Mouse (Mus musculus): ENCODE measurements around the gene Gm12184.
A peak's percentile ranks its signal among the peaks of the same experiment; 100 is the strongest.
"Not testable (repeated sequence)": the region's sequence is repeated elsewhere in the genome, so short reads cannot be mapped to it uniquely, and the experiment has no call there.

The Gm12184 gene

DNA sequence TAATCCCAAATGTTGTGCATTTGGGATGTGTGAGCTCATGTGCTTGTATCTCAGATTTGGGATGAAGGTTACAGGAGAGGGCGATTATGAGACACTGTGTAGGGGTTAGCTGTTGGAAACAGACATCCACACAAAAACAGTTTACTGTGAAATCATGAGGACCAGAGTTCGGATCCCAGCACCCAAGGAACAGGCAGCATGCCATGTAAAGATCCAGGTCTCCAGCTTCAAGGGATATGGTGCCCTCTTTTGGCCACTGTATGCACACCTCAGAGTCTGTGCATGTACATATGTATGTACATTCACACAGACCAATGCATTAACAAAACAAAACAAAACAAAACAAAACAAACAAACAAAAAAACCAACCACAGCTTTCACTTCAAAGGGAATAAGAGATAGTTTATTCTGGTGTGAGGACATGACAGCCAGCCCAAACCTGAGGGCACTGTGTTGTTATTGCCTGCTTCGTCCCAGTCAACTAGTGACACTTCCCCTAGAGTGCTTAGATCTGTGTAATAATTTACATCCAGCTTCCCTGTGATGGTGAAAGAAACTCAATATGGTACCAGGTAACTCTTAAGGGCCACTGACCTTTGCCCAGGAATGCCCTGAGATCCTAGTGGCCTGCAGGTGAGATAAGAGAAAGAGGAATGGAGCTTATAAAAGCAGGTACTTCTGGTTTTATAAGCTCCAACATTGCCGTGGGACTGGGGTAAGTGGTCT is 25.0 kb upstream of the Gm12184 start:
- H3K9me3 ChIP-seq (ENCODE audit: low read length), result no peaks in the 10 kb centered on the region
- H3K27me3 ChIP-seq (ENCODE audit: insufficient read depth, low read length), result peaks cover 44% of the 10 kb centered on the region
- H3K4me3 ChIP-seq (replicated peaks; ENCODE audit: low read length), result no peak overlapping the region
- peaks cover 66% of the 10 kb centered on the region for H3K4me1 ChIP-seq (replicated peaks; ENCODE audit: low read depth, low read length)
- no peaks in the 10 kb centered on the region for H3K36me3 ChIP-seq (ENCODE audit: insufficient read depth, low read length)
- peak; percentile 47 for TF ChIP-seq CTCF (conservative IDR thresholded peaks at IDR 0.05; ENCODE audit: low read length)
- TF ChIP-seq POU5F1 (IDR thresholded peaks at IDR 0.05; ENCODE audit: borderline replicate concordance, low read length), result no peak

DNA sequence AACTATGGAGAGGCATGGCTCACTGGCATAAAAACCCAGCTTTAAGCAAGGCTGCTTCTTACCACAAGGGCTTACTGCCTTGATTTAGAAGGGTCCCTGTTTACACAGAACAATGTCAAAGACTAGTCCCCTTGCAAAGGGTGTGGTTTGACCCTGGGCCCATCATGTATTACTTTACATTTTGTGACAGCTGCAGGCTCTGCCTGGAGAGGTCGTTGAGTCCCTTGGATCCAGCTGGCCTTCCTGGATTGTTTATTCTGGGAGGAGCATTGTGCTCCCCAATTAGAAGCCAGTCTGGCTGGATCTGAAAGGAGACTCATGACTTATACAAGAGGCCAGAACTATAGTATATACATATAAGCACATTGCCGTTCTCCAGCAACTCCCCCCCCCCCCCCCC is 23.8 kb upstream of the Gm12184 start:
- Histone ChIP-seq H3K27me3 (ENCODE audit: insufficient read depth, low read length) (peaks cover 44% of the 10 kb centered on the region), H3K4me3 (replicated peaks; ENCODE audit: low read length) (peak overlapping the region; percentile 74), H3K9me3 (ENCODE audit: low read length) (no peaks in the 10 kb centered on the region), H3K36me3 (ENCODE audit: insufficient read depth, low read length) (no peaks in the 10 kb centered on the region), H3K4me1 (replicated peaks; ENCODE audit: low read depth, low read length) (peaks cover 74% of the 10 kb centered on the region)
- TF ChIP-seq CTCF (conservative IDR thresholded peaks at IDR 0.05; ENCODE audit: low read length) (no peak), POU5F1 (IDR thresholded peaks at IDR 0.05; ENCODE audit: borderline replicate concordance, low read length) (no peak), NANOG (IDR thresholded peaks at IDR 0.05; ENCODE audit: borderline replicate concordance, low read length) (no peak)

GRCm38 (mm10) chr11:48846881-48847280 is 20.4 kb upstream of the Gm12184 start:
- Histone ChIP-seq H3K4me1 (replicated peaks; ENCODE audit: low read depth, low read length) (peaks cover 51% of the 10 kb centered on the region), H3K36me3 (ENCODE audit: insufficient read depth, low read length) (no peaks in the 10 kb centered on the region), H3K27me3 (ENCODE audit: insufficient read depth, low read length) (peaks cover 21% of the 10 kb centered on the region), H3K9me3 (ENCODE audit: low read length) (no peaks in the 10 kb centered on the region), H3K4me3 (replicated peaks; ENCODE audit: low read length) (no peak overlapping the region)
- TF ChIP-seq POU5F1 (IDR thresholded peaks at IDR 0.05; ENCODE audit: borderline replicate concordance, low read length) (no peak), CTCF (conservative IDR thresholded peaks at IDR 0.05; ENCODE audit: low read length) (no peak), NANOG (IDR thresholded peaks at IDR 0.05; ENCODE audit: borderline replicate concordance, low read length) (no peak)

DNA sequence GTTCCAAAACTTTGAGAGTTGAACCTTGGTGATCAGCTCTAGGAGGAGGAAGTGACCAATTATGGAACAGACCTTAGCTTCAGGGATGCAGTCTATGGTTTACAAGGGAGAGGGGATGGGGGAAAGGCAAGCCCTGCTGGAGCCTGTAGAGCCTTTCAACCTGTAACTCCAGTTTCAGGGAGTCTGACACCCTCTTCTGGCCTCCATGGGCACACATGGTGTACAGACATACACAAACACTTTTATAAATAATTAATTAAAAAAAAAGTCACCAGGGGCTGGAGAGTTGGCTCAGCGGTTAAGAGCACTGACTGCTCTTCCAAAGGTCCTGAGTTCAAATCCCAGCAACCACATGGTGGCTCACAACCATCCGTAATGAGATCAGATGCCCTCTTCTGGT is 19.9 kb upstream of the Gm12184 start:
- H3K9me3 ChIP-seq (ENCODE audit: low read length); H3K36me3 ChIP-seq (ENCODE audit: insufficient read depth, low read length); H3K4me3 ChIP-seq (replicated peaks; ENCODE audit: low read length): not testable (repeated sequence)
- Histone ChIP-seq H3K27me3 (ENCODE audit: insufficient read depth, low read length) (peaks cover 21% of the 10 kb centered on the region), H3K4me1 (replicated peaks; ENCODE audit: low read depth, low read length) (peaks cover 51% of the 10 kb centered on the region)

DNA sequence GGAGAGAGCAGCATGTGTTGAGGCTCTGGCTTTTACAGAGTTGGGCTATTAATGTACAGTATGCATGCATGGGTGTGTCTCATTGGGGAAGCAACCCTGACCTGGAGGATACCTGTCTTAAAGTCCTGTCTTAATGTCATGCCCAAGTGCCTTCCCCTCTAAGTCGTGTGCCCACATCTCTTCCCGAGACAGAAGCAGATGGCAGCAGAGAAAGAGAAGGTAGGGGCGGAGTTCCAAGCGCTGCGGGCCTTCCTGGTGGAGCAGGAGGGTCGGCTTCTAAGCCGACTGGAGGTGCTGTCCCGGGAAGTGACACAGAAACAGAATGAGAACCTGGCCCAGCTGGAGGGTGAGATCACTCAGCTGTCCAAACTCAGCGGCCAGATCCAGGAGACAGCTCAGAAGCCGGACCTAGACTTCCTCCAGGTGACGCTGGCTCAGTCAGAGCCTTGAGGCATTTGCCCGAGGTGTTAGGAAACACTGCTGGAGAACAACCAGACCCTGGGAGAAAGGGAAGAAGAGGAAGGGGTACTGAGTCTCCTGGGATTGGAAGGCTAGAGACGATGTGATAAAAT is 18.9 kb upstream of the Gm12184 start:
- no peaks in the 10 kb centered on the region for H3K36me3 ChIP-seq (ENCODE audit: insufficient read depth, low read length)
- TF ChIP-seq NANOG (IDR thresholded peaks at IDR 0.05; ENCODE audit: borderline replicate concordance, low read length) (no peak), POU5F1 (IDR thresholded peaks at IDR 0.05; ENCODE audit: borderline replicate concordance, low read length) (no peak), CTCF (conservative IDR thresholded peaks at IDR 0.05; ENCODE audit: low read length) (no peak)
- H3K27me3 ChIP-seq (ENCODE audit: insufficient read depth, low read length), result peaks cover 22% of the 10 kb centered on the region
- peaks cover 47% of the 10 kb centered on the region for H3K4me1 ChIP-seq (replicated peaks; ENCODE audit: low read depth, low read length)
- no peaks in the 10 kb centered on the region for H3K9me3 ChIP-seq (ENCODE audit: low read length)
- no peak overlapping the region; the same call in 1 of the 2 replicates for H3K4me3 ChIP-seq (replicated peaks; ENCODE audit: low read length)

- no peak for TF ChIP-seq POU5F1 (IDR thresholded peaks at IDR 0.05; ENCODE audit: borderline replicate concordance, low read length)
- Histone ChIP-seq H3K27me3 (ENCODE audit: insufficient read depth, low read length) (peaks cover 23% of the 10 kb centered on the region), H3K4me3 (replicated peaks; ENCODE audit: low read length) (no peak overlapping the region), H3K9me3 (ENCODE audit: low read length) (no peaks in the 10 kb centered on the region), H3K36me3 (ENCODE audit: insufficient read depth, low read length) (no peaks in the 10 kb centered on the region), H3K4me1 (replicated peaks; ENCODE audit: low read depth, low read length) (peaks cover 46% of the 10 kb centered on the region)
Measured at GRCm38 (mm10) chr11:48844309-48844708, 17.9 kb upstream of the Gm12184 start.

- Histone ChIP-seq H3K4me1 (replicated peaks; ENCODE audit: low read depth, low read length) (peaks cover 50% of the 10 kb centered on the region), H3K9me3 (ENCODE audit: low read length) (no peaks in the 10 kb centered on the region), H3K4me3 (replicated peaks; ENCODE audit: low read length) (no peak overlapping the region), H3K27me3 (ENCODE audit: insufficient read depth, low read length) (peaks cover 23% of the 10 kb centered on the region), H3K36me3 (ENCODE audit: insufficient read depth, low read length) (no peaks in the 10 kb centered on the region)
- TF ChIP-seq NANOG (IDR thresholded peaks at IDR 0.05; ENCODE audit: borderline replicate concordance, low read length) (no peak), POU5F1 (IDR thresholded peaks at IDR 0.05; ENCODE audit: borderline replicate concordance, low read length) (no peak)
Measured at GRCm38 (mm10) chr11:48843202-48843601, 16.7 kb upstream of the Gm12184 start.

DNA sequence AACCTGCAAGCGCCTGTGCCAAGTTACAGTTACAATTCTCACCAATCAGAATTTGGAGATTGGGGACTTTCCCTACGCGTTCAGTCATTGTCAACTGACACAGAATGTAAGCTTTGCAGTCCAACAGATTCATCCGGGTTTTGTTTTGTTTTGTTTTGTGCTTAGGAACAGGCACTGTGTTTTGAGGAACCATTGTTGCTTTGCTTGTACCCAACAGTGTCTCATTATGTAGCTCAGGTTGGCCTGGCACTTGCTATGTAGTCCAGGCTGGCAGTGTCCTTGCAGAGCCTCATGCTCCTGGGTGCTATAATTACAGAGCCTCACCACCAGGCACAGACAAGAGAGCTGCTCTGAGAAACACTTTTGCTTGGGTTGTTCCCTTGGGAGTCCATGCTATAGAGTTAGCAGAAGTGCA is 15.9 kb upstream of the Gm12184 start:
- Histone ChIP-seq H3K4me3 (replicated peaks; ENCODE audit: low read length) (no peak overlapping the region), H3K36me3 (ENCODE audit: insufficient read depth, low read length) (no peaks in the 10 kb centered on the region), H3K27me3 (ENCODE audit: insufficient read depth, low read length) (peaks cover 31% of the 10 kb centered on the region), H3K4me1 (replicated peaks; ENCODE audit: low read depth, low read length) (peaks cover 44% of the 10 kb centered on the region), H3K9me3 (ENCODE audit: low read length) (no peaks in the 10 kb centered on the region)
- TF ChIP-seq POU5F1 (IDR thresholded peaks at IDR 0.05; ENCODE audit: borderline replicate concordance, low read length), result no peak
- TF ChIP-seq NANOG (IDR thresholded peaks at IDR 0.05; ENCODE audit: borderline replicate concordance, low read length), result no peak
- TF ChIP-seq CTCF (conservative IDR thresholded peaks at IDR 0.05; ENCODE audit: low read length), result no peak

- Histone ChIP-seq H3K27me3 (ENCODE audit: insufficient read depth, low read length) (peaks cover 43% of the 10 kb centered on the region), H3K36me3 (ENCODE audit: insufficient read depth, low read length) (no peaks in the 10 kb centered on the region), H3K4me1 (replicated peaks; ENCODE audit: low read depth, low read length) (peaks cover 49% of the 10 kb centered on the region), H3K4me3 (replicated peaks; ENCODE audit: low read length) (no peak overlapping the region), H3K9me3 (ENCODE audit: low read length) (no peaks in the 10 kb centered on the region)
- no peak for TF ChIP-seq CTCF (conservative IDR thresholded peaks at IDR 0.05; ENCODE audit: low read length)
- no peak for TF ChIP-seq POU5F1 (IDR thresholded peaks at IDR 0.05; ENCODE audit: borderline replicate concordance, low read length)
- TF ChIP-seq NANOG (IDR thresholded peaks at IDR 0.05; ENCODE audit: borderline replicate concordance, low read length), result no peak
Measured at GRCm38 (mm10) chr11:48841213-48841612, 14.8 kb upstream of the Gm12184 start.
